Mouse (Mus musculus) kidney, embryonic 14.5 days (tissue): ENCODE results near the gene Agbl2. TPM values are rescaled to one million over a fixed set of nuclear protein-coding genes. Genes with fewer than 3 reads are reported as not detected.

Source experiments
- ATAC-seq: fragments of 200-750 bp; cut with Nextera tagmentation; 2 replicates; pipeline ENCODE4 v1.8.0; 2017; ENCODE audit warnings: moderate number of reproducible peaks, mild to moderate bottlenecking, moderate TSS enrichment, moderate library complexity; ENCODE audit not compliant: low FRiP score, low TSS enrichment
- H3K27ac ChIP-seq: fragments of 300-500 bp; sonication (generic); 2 replicates; pipeline ENCODE4 v1.5.1; 2014; ENCODE audit warnings: low read depth, mild to moderate bottlenecking, low read length, moderate library complexity, mixed read lengths
- H3K27me3 ChIP-seq: fragments of 300-500 bp; sonication (generic); 2 replicates; pipeline ENCODE4 v1.6.1; 2014; ENCODE audit warnings: mild to moderate bottlenecking, low read length; ENCODE audit not compliant: control insufficient read depth, insufficient read depth
- H3K36me3 ChIP-seq: fragments of 300-500 bp; sonication (generic); 2 replicates; pipeline ENCODE4 v1.6.1; 2014; ENCODE audit warnings: low read length, mixed read lengths; ENCODE audit not compliant: control insufficient read depth, insufficient read depth
- H3K4me1 ChIP-seq: fragments of 300-500 bp; sonication (generic); 2 replicates; pipeline ENCODE4 v1.6.1; 2014; ENCODE audit warnings: low read length, mixed read lengths; ENCODE audit not compliant: control insufficient read depth, insufficient read depth
- H3K4me2 ChIP-seq: fragments of 300-500 bp; sonication (generic); replicated peaks from 2 replicates; pipeline ENCODE4 v1.6.1; 2014; ENCODE audit warnings: low read depth, mild to moderate bottlenecking, low read length
- H3K4me3 ChIP-seq: fragments of 300-500 bp; sonication (generic); 2 replicates; pipeline ENCODE4 v1.5.1; 2014; ENCODE audit warnings: mild to moderate bottlenecking, low read length
- H3K9ac ChIP-seq: fragments of 300-500 bp; sonication (generic); 2 replicates; pipeline ENCODE4 v1.6.1; 2014; ENCODE audit warnings: low read depth, mild to moderate bottlenecking, low read length, moderate library complexity
- H3K9me3 ChIP-seq: fragments of 300-500 bp; sonication (generic); 2 replicates; pipeline ENCODE4 v1.6.1; 2016; ENCODE audit warnings: low read length; ENCODE audit not compliant: control insufficient read depth
- WGBS: fragments of 180-500 bp; shearing (Covaris S2); extraction: QIAGEN DNeasy Blood & Tissue Kit; methylation state at CpG from one replicate; pipeline ENCODE4 v1.1.7; 2014; 5-methylcytosine and 5-hydroxymethylcytosine counted together
- polyA plus RNA-seq: library from polyadenylated mRNA; unstranded; fragments of >200 nt; fragmentation: Nextera tagmentation; extraction: Ambion mirVana; gene quantifications from 2 replicates; pipeline ENCODE4 v1.2.1, GENCODE M21; 2014

The Agbl2 gene
- polyA plus RNA-seq: 0.37 TPM in 2 replicates

DNA sequence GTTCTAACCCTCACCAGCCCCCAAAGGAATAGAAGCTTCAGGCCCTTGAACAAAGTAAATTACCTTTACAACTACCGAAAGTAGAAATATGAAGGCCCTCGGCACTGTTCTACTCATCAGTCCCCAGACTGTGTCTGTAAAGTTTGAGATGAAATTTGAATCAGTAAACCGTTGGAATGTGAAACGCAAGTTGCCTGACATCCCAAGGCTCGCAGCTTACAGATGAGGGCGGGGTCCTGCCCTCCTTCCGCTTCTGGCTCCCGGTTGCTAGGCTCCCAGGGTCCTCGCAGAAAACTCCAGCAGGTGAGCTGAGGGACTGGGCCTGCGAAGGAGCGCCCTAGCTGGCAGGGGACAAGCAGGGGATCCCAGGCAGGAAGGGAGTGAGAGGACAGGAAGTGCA is at the start of gene Agbl2:
Agbl2 (plus strand) TSS at position 270 of the 400 bp plus-strand sequence.
- no peaks in the 10 kb centered on the region for H3K9me3 ChIP-seq
- ATAC-seq: peak; percentile 77
- peak within 1 kb of the TSS; percentile 28 for H3K9ac ChIP-seq
- peaks cover 31% of the 10 kb centered on the region for H3K36me3 ChIP-seq
- 0 out of 2 replicates have a peak, but pooled peaks cover 4% of the 10 kb centered on the region for H3K27me3 ChIP-seq
- H3K4me1 ChIP-seq: peaks cover 8% of the 10 kb centered on the region; the same call in 1 of the 2 replicates
- H3K27ac ChIP-seq: no peak within 1 kb of the TSS
- WGBS: 3% methylated on average over 11 of the region's 11 CpGs
- peak within 1 kb of the TSS; percentile 92 for H3K4me2 ChIP-seq
- H3K4me3 ChIP-seq: peak within 1 kb of the TSS; percentile 40

DNA sequence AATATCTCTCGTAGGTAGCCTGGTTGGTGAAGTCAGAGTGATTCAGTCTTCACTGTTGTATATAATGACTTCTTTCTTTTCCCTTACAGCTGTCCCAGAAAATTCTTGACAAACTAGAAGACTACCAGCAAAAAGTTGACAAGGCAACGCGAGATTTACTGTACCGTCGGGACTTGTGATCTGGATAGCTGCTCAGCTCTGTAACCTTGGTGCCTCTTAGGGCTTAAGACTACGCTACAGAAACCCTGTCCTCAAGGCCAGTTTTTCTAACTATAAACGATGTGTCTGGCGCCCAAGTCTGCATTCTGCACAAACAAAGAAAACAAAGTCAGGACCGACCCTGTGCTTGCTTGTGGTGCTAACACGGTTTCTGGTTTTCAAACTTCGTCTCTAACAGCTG is 47.2 kb upstream of the Agbl2 start:
- WGBS: 90% methylated on average over 11 of the region's 11 CpGs
- Histone ChIP-seq H3K9ac (no peak overlapping the region), H3K36me3 (peaks cover 73% of the 10 kb centered on the region), H3K4me1 (no peaks in the 10 kb centered on the region), H3K27ac (no peak overlapping the region), H3K4me2 (no peak overlapping the region), H3K9me3 (no peaks in the 10 kb centered on the region), H3K4me3 (no peak overlapping the region), H3K27me3 (no peaks in the 10 kb centered on the region)
- no peak for ATAC-seq

DNA sequence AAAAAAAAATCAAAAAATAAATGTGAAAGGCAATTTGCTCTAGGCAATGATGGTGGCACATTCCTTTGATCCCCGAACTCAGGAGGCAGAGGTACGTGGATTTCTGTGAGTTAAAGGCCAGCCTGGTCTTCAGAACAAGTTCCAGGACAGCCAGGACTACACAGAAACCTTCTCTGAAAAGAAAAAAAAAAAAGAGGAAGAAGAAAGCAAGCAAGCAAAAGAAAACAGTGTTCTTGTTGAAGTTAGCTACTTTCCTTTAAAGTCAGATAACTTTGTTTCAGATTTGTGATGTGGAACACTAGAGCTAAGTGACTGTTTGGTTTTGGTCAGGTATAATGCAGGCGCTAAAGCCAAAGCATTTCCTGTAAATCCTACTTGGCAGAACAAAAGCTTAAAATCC is 43.7 kb upstream of the Agbl2 start:
- no peaks in the 10 kb centered on the region for H3K4me1 ChIP-seq
- H3K4me2 ChIP-seq: no peak overlapping the region
- ATAC-seq: no peak
- peaks cover 40% of the 10 kb centered on the region for H3K36me3 ChIP-seq
- 90% methylated on average over 3 of the region's 3 CpGs for WGBS
- H3K27me3 ChIP-seq: no peaks in the 10 kb centered on the region
- no peak overlapping the region for H3K4me3 ChIP-seq
- no peak overlapping the region for H3K9ac ChIP-seq
- no peaks in the 10 kb centered on the region for H3K9me3 ChIP-seq
- H3K27ac ChIP-seq: no peak overlapping the region

DNA sequence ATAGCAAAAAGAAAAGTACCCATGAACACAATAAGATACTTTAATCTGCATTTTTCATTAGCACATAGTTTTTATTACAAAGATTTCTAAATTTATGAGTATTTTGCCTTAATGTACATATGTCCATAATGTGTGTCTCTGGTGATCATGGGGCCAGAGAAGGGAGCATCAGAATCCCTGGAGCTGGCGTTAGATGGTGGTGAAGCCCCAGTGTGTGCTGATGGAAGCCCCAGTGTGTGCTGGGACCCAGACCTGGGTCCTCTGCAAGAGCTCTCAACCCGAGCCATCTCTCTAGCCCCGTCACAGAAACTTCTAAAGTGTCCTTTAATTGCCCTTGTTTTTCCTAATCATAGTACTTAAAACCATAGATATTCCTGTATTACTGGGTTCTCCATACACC is 43.2 kb upstream of the Agbl2 start:
- Histone ChIP-seq H3K27me3 (no peaks in the 10 kb centered on the region), H3K4me1 (no peaks in the 10 kb centered on the region), H3K4me2 (no peak overlapping the region), H3K27ac (no peak overlapping the region), H3K9me3 (no peaks in the 10 kb centered on the region), H3K9ac (no peak overlapping the region), H3K36me3 (peaks cover 36% of the 10 kb centered on the region), H3K4me3 (no peak overlapping the region)
- 91% methylated on average over 3 of the region's 3 CpGs for WGBS
- no peak for ATAC-seq

DNA sequence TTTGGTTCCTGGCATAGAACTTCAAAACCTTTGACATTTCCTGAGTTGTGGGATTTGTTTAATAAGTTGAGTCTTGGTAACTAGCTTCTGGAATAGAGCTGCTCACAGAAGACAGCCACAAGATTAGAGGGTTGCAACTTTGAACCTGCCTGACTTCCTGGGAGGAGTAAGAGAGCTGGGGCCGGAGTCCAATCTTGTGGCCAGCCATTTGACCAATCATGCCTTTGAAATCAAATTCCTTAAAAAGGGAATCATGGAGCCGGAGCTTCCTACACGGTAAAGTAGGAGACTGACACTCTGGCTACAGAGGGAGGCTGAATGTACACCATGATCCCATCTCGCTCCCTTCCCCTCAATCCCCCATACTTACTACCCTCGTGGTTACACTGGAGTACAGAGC is 42.6 kb upstream of the Agbl2 start:
- no peak overlapping the region for H3K4me3 ChIP-seq
- H3K9me3 ChIP-seq: no peaks in the 10 kb centered on the region
- H3K9ac ChIP-seq: no peak overlapping the region
- no peak overlapping the region for H3K4me2 ChIP-seq
- no peak overlapping the region for H3K27ac ChIP-seq
- 88% methylated on average over 5 of the region's 5 CpGs for WGBS
- ATAC-seq: no peak
- peaks cover 30% of the 10 kb centered on the region for H3K36me3 ChIP-seq
- H3K27me3 ChIP-seq: no peaks in the 10 kb centered on the region
- H3K4me1 ChIP-seq: no peaks in the 10 kb centered on the region

DNA sequence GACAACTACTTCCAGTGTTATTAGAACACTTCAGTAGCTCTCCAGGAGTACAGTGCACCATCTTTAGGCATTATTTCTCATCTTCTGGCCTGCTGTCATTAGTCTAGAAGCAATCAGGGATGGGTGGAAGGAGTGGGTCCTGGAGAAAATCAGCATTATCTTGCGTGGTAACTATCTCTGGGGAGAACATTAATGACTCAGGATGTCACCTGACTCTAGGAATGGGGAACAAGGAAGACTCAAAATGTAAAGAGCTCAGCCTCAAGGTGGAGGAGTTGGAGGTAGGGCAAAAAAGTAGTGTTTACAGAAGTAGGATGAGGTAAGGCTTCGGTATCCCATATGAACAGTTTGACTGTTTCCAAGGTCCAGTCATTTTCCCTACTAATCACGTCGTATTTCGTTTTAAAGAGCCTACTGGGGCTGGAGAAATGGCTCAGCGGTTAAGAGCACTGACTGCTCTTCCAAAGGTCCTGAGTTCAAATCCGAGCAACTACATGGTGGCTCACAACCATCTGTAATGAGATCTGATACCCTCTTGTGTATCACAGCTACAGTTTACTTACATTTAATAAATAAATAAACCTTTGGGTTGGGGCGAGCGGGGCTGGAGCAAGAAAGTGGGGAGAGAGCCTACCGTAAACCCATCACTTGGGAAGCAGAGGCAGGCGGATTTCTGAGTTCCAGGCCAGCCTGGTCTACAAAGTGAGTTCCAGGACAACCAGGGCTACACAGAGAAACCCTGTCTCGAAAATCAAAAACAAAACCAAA is 38.1 kb upstream of the Agbl2 start:
- Histone ChIP-seq H3K4me1 (peaks cover 13% of the 10 kb centered on the region; the same call in 1 of the 2 replicates), H3K36me3 (peaks cover 19% of the 10 kb centered on the region; the same call in 1 of the 2 replicates), H3K4me3 (peak overlapping the region; percentile 96), H3K27me3 (no peaks in the 10 kb centered on the region), H3K9me3 (no peaks in the 10 kb centered on the region), H3K4me2 (peak overlapping the region; percentile 41), H3K27ac (peak overlapping the region; percentile 91), H3K9ac (0 out of 2 replicates have a peak overlapping the region, but pooled peaks have one; percentile 48)
- ATAC-seq: no peak
- 69% methylated on average over 12 of the region's 12 CpGs for WGBS

DNA sequence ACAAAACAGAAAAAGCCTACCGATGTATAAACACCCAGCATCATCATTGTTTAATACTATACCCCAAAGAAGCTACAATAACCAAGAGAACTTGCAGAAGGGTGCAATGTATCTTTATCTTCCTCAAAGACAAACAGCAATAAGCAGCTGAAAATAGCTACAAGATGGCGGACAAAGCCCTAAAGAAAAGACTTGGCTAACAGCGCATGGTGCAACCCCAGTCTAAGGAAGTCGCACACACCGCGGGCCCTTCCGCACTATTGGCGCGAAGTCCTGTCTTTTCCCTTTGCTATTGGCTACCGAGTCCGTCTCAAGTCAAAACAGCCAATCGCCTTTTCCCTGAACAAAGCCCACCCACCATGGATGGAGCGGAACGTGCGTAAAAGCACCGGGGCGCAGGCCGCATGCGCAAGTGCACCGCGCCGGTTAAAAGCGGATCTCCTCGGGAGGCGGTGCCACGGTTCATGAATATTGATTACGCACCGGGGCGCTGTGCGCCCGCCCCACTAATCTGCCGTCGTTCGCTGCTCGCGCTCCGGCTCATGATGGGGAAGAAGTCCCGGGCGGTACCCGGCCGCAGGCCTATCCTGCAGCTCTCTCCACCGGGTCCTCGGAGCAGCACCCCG is 37.4 kb upstream of the Agbl2 start, which contains the start of gene Fnbp4:
Fnbp4 (plus strand) TSS at position 318 of the 626 bp plus-strand sequence.
- ATAC-seq: peak; percentile 99
- WGBS: under 1% methylated on average over 43 of the region's 44 CpGs
- no peaks in the 10 kb centered on the region for H3K27me3 ChIP-seq
- peak within 1 kb of the TSS; percentile 96 for H3K4me3 ChIP-seq
- H3K27ac ChIP-seq: peak within 1 kb of the TSS; percentile 97
- H3K9me3 ChIP-seq: no peaks in the 10 kb centered on the region
- H3K36me3 ChIP-seq: peaks cover 19% of the 10 kb centered on the region; the same call in 1 of the 2 replicates
- peak within 1 kb of the TSS; percentile 62 for H3K4me2 ChIP-seq
- peaks cover 13% of the 10 kb centered on the region; the same call in 1 of the 2 replicates for H3K4me1 ChIP-seq
- peak within 1 kb of the TSS; percentile 96 for H3K9ac ChIP-seq

DNA sequence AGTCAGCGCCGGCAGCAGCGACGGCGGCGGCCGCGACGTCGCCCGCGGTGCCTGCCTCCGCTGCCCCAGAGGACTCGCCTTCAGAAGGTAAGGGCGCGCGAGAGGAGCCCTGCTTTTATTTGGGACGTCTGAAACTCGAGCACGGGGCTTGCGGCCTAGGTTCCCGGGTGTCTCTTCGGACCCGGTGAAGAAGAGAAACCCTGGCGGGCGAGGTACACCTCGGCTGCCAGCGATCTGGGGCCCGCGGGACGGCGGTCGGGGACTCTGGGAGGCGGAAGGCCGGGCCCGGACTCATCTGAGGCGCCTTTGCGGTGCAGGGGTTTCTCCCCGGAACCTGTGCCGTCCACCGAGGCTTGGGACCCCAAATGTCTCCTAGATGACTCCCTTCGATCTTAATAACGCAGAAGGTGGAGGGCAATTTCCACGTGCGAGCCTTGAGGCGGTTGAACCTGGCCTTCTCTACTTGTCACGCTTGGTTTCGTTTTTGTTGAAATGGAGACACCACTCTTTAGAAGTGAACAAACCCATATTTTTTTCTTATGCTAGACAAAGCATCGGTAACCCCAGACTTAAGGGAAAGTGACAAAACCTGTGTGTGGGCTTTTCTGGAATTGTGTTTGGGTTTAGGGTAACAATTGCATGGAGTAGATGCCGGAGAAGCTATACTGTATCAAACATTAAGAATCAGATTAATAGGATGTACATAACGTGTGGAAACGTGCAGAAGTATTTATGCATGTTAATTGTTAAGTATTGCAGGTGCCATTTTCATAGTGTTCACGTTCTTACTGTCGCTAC is 36.6 kb upstream of the Agbl2 start:
- peak; percentile 48 for ATAC-seq
- Histone ChIP-seq H3K4me2 (peak overlapping the region; percentile 62), H3K27me3 (no peaks in the 10 kb centered on the region), H3K27ac (peak overlapping the region; percentile 97), H3K4me1 (peaks cover 13% of the 10 kb centered on the region; the same call in 1 of the 2 replicates), H3K9me3 (no peaks in the 10 kb centered on the region), H3K9ac (peak overlapping the region; percentile 96), H3K36me3 (peaks cover 25% of the 10 kb centered on the region), H3K4me3 (peak overlapping the region; percentile 96)
- whole genome bisulfite sequencing: under 1% methylated on average over 54 of the region's 54 CpGs
